Mouse (Mus musculus): ENCODE results near the gene Olfr311. TPM values are rescaled to one million over a fixed set of nuclear protein-coding genes. Genes with fewer than 3 reads are reported as not detected.

Gene Olfr311
- total and polyA plus RNA-seq, 3 experiments, result not detected

DNA sequence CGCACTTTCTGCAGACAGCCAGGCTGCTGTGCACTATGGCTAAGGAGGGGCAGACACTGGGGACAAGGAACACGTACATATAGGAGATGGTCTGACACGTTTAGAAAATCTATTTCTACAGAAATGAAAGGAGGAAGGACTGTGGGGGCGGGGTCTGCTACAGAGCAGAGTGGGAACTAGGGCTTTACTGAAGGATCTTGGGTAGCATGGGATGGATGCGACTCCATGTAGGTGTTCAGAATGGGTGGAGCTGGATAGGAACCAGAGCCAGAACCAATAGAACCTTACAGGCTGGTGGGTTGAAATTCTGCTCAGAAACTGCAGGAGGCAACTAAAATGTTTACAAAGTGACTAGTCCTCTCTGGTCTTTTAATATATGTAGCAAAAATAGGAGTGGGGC is 39.3 kb upstream of the Olfr311 start:
- H3K4me2 ChIP-seq (ENCODE audit: insufficient read depth, low read depth, poor library complexity, severe bottlenecking), result no peak overlapping the region
- dilution Hi-C loops (cut with MboI; ENCODE audit: extremely low pct_ligation_motif_present, extremely low pct_unique_long_range_greater_than_20kb, low sequenced_read_pairs), result no loop called here
- H3K9ac ChIP-seq (ENCODE audit: insufficient read depth, low read depth), result no peak overlapping the region
- H3K27ac ChIP-seq (ENCODE audit: insufficient read depth, low read depth), result no peak overlapping the region
- TF ChIP-seq CHD2 (IDR thresholded peaks at IDR 0.05; ENCODE audit: low read length) (no peak), JUN (IDR thresholded peaks at IDR 0.05; ENCODE audit: insufficient read depth, low read depth, low read length) (no peak), TBP (conservative IDR thresholded peaks at IDR 0.05; ENCODE audit: low read depth, low read length) (no peak), TCF12 (IDR thresholded peaks at IDR 0.05; ENCODE audit: low read depth, low read length) (no peak), EP300 (IDR thresholded peaks at IDR 0.05; ENCODE audit: low read length) (no peak), MAFK (IDR thresholded peaks at IDR 0.05; ENCODE audit: insufficient replicate concordance, low read length) (no peak), SIN3A (IDR thresholded peaks at IDR 0.05; ENCODE audit: low read length) (no peak), SMC3 (IDR thresholded peaks at IDR 0.05; ENCODE audit: low read depth, low read length) (no peak), POLR2AphosphoS2 (IDR thresholded peaks at IDR 0.05; ENCODE audit: low read depth, low read length) (no peak), HCFC1 (IDR thresholded peaks at IDR 0.05; ENCODE audit: low read depth, low read length) (no peak), PAX5 (IDR thresholded peaks at IDR 0.05; ENCODE audit: low read length) (no peak), NELFE (IDR thresholded peaks at IDR 0.05; ENCODE audit: low read depth, low read length) (no peak), MYC (IDR thresholded peaks at IDR 0.05; ENCODE audit: low read depth, low read length) (no peak), MAZ (IDR thresholded peaks at IDR 0.05; ENCODE audit: low read depth, low read length) (no peak)
- no peak overlapping the region for H3K4me3 ChIP-seq (replicated peaks in 1 of 3; ENCODE audit: low read depth in 2 of 3, low read length in 2 of 3, poor library complexity in 1 of 3)
- no peaks in the 10 kb centered on the region for H3K79me2 ChIP-seq (replicated peaks; ENCODE audit: control insufficient read depth, extremely low read depth, insufficient read depth, poor library complexity, severe bottlenecking)
- peaks cover 12% of the 10 kb centered on the region for H3K27me3 ChIP-seq (replicated peaks)
- H3K9me3 ChIP-seq (replicated peaks; ENCODE audit: low read length), result no peaks in the 10 kb centered on the region
- no peak for DNase-seq (ENCODE audit: extremely low read depth)
- H3K36me3 ChIP-seq (replicated peaks in 1 of 2; ENCODE audit: control insufficient read depth in 1 of 2, insufficient read depth in 1 of 2, low read length in 1 of 2), result no peaks in the 10 kb centered on the region
- peaks cover 0 to 4% of the 10 kb centered on the region in 2 experiments; a peak in 2 of 4 replicates for H3K4me1 ChIP-seq (ENCODE audit: control insufficient read depth in 1 of 2, insufficient read depth in 2 of 2)
- in situ Hi-C loops (cut with MboI; ENCODE audit: low pct_ligation_motif_present, low pct_unique_long_range_greater_than_20kb, low sequenced_read_pairs), result no loop called here

DNA sequence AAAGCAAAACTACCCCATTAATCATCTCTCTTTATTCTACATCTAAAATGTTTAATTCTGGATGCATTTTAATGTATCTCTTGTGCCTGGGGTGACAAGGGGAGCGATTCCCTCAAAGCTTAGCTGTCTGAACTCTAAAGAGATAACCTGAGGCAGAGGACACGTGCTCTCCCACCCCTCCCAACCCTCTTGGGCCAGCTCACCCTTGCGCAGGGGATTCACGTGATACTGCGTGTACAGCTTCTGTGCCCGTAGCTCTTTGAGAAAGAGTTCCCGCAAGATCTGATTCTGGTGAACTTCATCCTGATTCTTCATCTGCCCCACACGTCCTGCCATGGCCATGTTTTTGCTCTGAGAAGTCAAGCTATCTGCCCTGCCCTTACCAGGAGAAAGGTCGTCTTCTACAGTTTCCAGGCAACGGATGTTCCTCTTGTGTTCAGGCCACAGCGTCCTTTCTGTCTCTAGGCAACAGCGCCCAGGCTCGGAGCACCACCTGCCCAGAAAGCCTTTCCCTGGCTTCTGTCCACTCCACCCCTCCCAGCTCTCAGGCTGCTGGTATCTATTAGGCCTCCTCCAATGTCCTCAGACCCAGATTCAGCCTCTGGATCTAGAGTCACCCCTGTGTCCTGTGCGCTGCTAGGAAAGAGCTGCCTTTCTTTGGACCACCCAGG is 37.4 kb upstream of the Olfr311 start, which contains the start of gene Fam183b:
Gene Fam183b (minus strand): TSS at position 403 of the 671 bp plus-strand sequence.
- no peaks in the 10 kb centered on the region for H3K36me3 ChIP-seq (replicated peaks in 1 of 2; ENCODE audit: control insufficient read depth in 1 of 2, insufficient read depth in 1 of 2, low read length in 1 of 2)
- no peaks in the 10 kb centered on the region for H3K9me3 ChIP-seq (replicated peaks; ENCODE audit: low read length)
- H3K4me3 ChIP-seq (replicated peaks in 1 of 3; ENCODE audit: low read depth in 2 of 3, low read length in 2 of 3, poor library complexity in 1 of 3), result peak within 1 kb of the TSS in 1 of 3 experiments; percentile 13
- TF ChIP-seq RAD21 (IDR thresholded peaks at IDR 0.05; ENCODE audit: low read depth, low read length), result no peak
- TF ChIP-seq MXI1 (IDR thresholded peaks at IDR 0.05; ENCODE audit: low read depth, low read length), result peak; percentile 75
- no peak for TF ChIP-seq ZKSCAN1 (IDR thresholded peaks at IDR 0.05; ENCODE audit: borderline replicate concordance, low read depth, low read length)
- peak; percentile 56 for TF ChIP-seq BHLHE40 (IDR thresholded peaks at IDR 0.05; ENCODE audit: low read depth, low read length)
- TF ChIP-seq SIN3A (IDR thresholded peaks at IDR 0.05; ENCODE audit: low read length), result peak; percentile 74
- TF ChIP-seq E2F4 (IDR thresholded peaks at IDR 0.05; ENCODE audit: insufficient replicate concordance, low read depth, low read length), result no peak
- peaks cover 0 to 4% of the 10 kb centered on the region in 2 experiments; a peak in 2 of 4 replicates for H3K4me1 ChIP-seq (ENCODE audit: control insufficient read depth in 1 of 2, insufficient read depth in 2 of 2)
- no peaks in the 10 kb centered on the region for H3K79me2 ChIP-seq (replicated peaks; ENCODE audit: control insufficient read depth, extremely low read depth, insufficient read depth, poor library complexity, severe bottlenecking)
- dilution Hi-C loops (cut with MboI; ENCODE audit: extremely low pct_ligation_motif_present, extremely low pct_unique_long_range_greater_than_20kb, low sequenced_read_pairs) (no loop called here), in situ Hi-C loops (cut with MboI; ENCODE audit: low pct_ligation_motif_present, low pct_unique_long_range_greater_than_20kb, low sequenced_read_pairs) (no loop called here)
- peaks cover 22% of the 10 kb centered on the region for H3K27me3 ChIP-seq (replicated peaks)
- H3K27ac ChIP-seq (ENCODE audit: insufficient read depth, low read depth), result no peak within 1 kb of the TSS
- H3K4me2 ChIP-seq (ENCODE audit: insufficient read depth, low read depth, poor library complexity, severe bottlenecking), result peak within 1 kb of the TSS; percentile 90
- 0 out of 2 replicates have a peak within 1 kb of the TSS, but pooled peaks have one; percentile 4 for H3K9ac ChIP-seq (ENCODE audit: insufficient read depth, low read depth)
- DNase-seq (ENCODE audit: extremely low read depth), result no peak
